Mouse (Mus musculus): ENCODE measurements around the gene Llgl2.

Gene Llgl2

GRCm38 (mm10) chr11:115823774-115824740 is at the start of gene Llgl2:
Gene Llgl2 (plus strand): TSS chr11:115824049.
- DNase-seq (ENCODE audit: low read depth, low spot score): peak; percentile 97

- DNase-seq (ENCODE audit: low read depth, low spot score): no peak
Observed at GRCm38 (mm10) chr11:115774653-115775052, 49.2 kb upstream of the Llgl2 start.

GRCm38 (mm10) chr11:115775821-115776665 is 47.8 kb upstream of the Llgl2 start:
- peak; percentile 48 for DNase-seq (ENCODE audit: low read depth, low spot score)

GRCm38 (mm10) chr11:115776954-115777353 is 46.9 kb upstream of the Llgl2 start:
- no peak for DNase-seq (ENCODE audit: low read depth, low spot score)

- no peak for DNase-seq (ENCODE audit: low read depth, low spot score)
Observed at GRCm38 (mm10) chr11:115777487-115778335, 46.1 kb upstream of the Llgl2 start.

GRCm38 (mm10) chr11:115779038-115779571 is 44.7 kb upstream of the Llgl2 start:
- peak; percentile 67 for DNase-seq (ENCODE audit: low read depth, low spot score)

GRCm38 (mm10) chr11:115780141-115781070 is 43.4 kb upstream of the Llgl2 start:
- no peak for DNase-seq (ENCODE audit: low read depth, low spot score)

- DNase-seq (ENCODE audit: low read depth, low spot score): no peak
Observed at GRCm38 (mm10) chr11:115786473-115786872, 37.4 kb upstream of the Llgl2 start.

- no peak for DNase-seq (ENCODE audit: low read depth, low spot score)
Observed at GRCm38 (mm10) chr11:115789787-115790186, 34.1 kb upstream of the Llgl2 start.

- DNase-seq (ENCODE audit: low read depth, low spot score): no peak
Observed at GRCm38 (mm10) chr11:115791919-115792318, 31.9 kb upstream of the Llgl2 start.

- no peak for DNase-seq (ENCODE audit: low read depth, low spot score)
Observed at GRCm38 (mm10) chr11:115792353-115792752, 31.5 kb upstream of the Llgl2 start.

GRCm38 (mm10) chr11:115796898-115797297 is 27.0 kb upstream of the Llgl2 start:
- no peak for DNase-seq (ENCODE audit: low read depth, low spot score)

GRCm38 (mm10) chr11:115797665-115798064 is 26.2 kb upstream of the Llgl2 start:
- no peak for DNase-seq (ENCODE audit: low read depth, low spot score)

GRCm38 (mm10) chr11:115800981-115801380 is 22.9 kb upstream of the Llgl2 start:
- DNase-seq (ENCODE audit: low read depth, low spot score): no peak

GRCm38 (mm10) chr11:115803072-115803709 is 20.7 kb upstream of the Llgl2 start:
- no peak for DNase-seq (ENCODE audit: low read depth, low spot score)

- DNase-seq (ENCODE audit: low read depth, low spot score): no peak
Observed at GRCm38 (mm10) chr11:115805005-115805404, 18.8 kb upstream of the Llgl2 start.

- DNase-seq (ENCODE audit: low read depth, low spot score): no peak
Observed at GRCm38 (mm10) chr11:115806154-115806553, 17.7 kb upstream of the Llgl2 start.

GRCm38 (mm10) chr11:115807306-115807705 is 16.5 kb upstream of the Llgl2 start:
- DNase-seq (ENCODE audit: low read depth, low spot score): no peak

GRCm38 (mm10) chr11:115807971-115808370 is 15.9 kb upstream of the Llgl2 start:
- DNase-seq (ENCODE audit: low read depth, low spot score): peak; percentile 56

All from ZHBTc4 (cell line).